Mouse (Mus musculus) bone marrow, adult 2 months (tissue): ENCODE data around the gene Acap2.

Experiments used
- CTCF ChIP-seq: fragments of 200-500 bp; IDR thresholded peaks from 2 replicates; pipeline ENCODE4 v1.5.1; 2011; ENCODE audit warnings: low read length, control low read depth; ENCODE audit not compliant: control insufficient read depth, insufficient read depth
- POLR2A ChIP-seq: fragments of 200-500 bp; IDR thresholded peaks from 2 replicates; pipeline ENCODE4 v1.6.1; 2011; ENCODE audit warnings: low read depth, mild to moderate bottlenecking, control low read depth, low read length, borderline replicate concordance; ENCODE audit not compliant: control insufficient read depth

- TF ChIP-seq POLR2A (no peak), CTCF (no peak)
Observed at GRCm38 (mm10) chr16:31180843-31181242, 20.2 kb downstream of the Acap2 start.
